ENCODE assay signal across 16 mouse cellular contexts in the genomic region with DNA sequence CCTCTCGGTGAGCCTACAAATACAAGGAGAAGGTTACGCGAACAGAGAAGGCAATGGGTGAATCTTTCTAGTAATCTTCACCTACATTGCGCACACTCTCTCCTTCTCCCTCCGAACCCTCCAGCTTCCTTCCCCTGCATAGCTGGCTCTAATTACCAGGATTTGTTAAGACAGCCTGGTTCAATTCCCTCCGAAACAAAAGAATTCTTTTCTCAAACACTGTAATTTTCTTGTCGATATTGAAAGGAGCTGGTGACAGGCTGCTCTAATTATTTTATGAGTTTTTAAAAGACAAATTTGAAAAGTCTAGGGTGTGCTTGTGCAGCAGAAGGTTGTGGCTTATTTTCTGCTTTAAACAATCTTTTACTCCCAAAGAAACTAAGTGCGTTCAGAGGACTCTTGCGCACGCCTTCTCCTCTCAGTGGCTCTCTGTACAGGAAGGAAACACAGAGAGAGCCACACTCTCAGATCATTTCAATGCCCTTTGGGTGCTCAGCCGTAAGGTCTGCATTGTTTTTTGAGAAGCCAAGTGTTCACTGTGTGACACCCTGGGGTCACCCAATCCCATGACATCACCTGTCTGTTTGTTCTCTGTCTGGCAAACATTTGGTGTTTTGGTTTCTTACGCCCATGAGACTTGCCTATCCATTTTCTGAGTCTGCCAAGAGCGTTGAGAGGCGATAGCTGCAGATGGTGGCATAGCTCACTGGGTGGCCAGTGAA.
"Had no signal": no experiment of that assay in that cellular context is flagged by ENCODE, and none has a peak within 500 bp of the region (broad histone marks: within the 10 kb centered on the region; RNA-seq: fewer than 3 reads in every experiment).

No protein-coding gene starts in this region.

- H3K4me3 ChIP-seq: left cerebral cortex, adult 2 months; limb, embryonic 10.5 days; liver, embryonic 15.5 days; midbrain, embryonic 10.5 days; neural tube, embryonic 12.5 days had no signal

- H3K9ac ChIP-seq: liver, embryonic 15.5 days; neural tube, embryonic 12.5 days had no signal

- H3K36me3 ChIP-seq: limb, embryonic 10.5 days; liver, embryonic 15.5 days; midbrain, embryonic 10.5 days; neural tube, embryonic 12.5 days had no signal

- H3K9me3 ChIP-seq: limb, embryonic 10.5 days; liver, embryonic 15.5 days; midbrain, embryonic 10.5 days; neural tube, embryonic 12.5 days had no signal

- H3K27ac ChIP-seq: left cerebral cortex, adult 2 months; limb, embryonic 10.5 days; liver, embryonic 15.5 days; midbrain, embryonic 10.5 days; neural tube, embryonic 12.5 days had no signal

- DNase-seq: kidney, postnatal 14 days; lung, adult 2 months; lung, postnatal 4 days; midbrain, embryonic 14.5 days; retina, postnatal 1 day; right cerebral cortex, postnatal 4 days; spleen, adult 18-20 months; thymus, adult 18-20 months; thymus, postnatal 14 days had no signal

- ATAC-seq: lung, postnatal 0 days had no signal

- H3K27me3 ChIP-seq: liver, embryonic 15.5 days; neural tube, embryonic 12.5 days had no signal

- H3K4me1 ChIP-seq: liver, embryonic 15.5 days; neural tube, embryonic 12.5 days had no signal

- H3K4me2 ChIP-seq: liver, embryonic 11.5 days; liver, embryonic 15.5 days; neural tube, embryonic 12.5 days had no signal
